Mouse (Mus musculus): Measurements from ENCODE around the gene Inpp5a. TPM values are rescaled to one million over a fixed set of nuclear protein-coding genes. Genes with fewer than 3 reads are reported as not detected.
"Not testable (repeated sequence)": the region's sequence is repeated elsewhere in the genome, so short reads cannot be mapped to it uniquely, and the experiment has no call there.

Gene Inpp5a
- total RNA-seq, 2 experiments from 2014 or later, result 60.0 to 61.8 TPM

- no peak for DNase-seq (ENCODE audit: low spot score in 2 of 2)
Measured at GRCm38 (mm10) chr7:139399572-139399971, 10.7 kb downstream of the Inpp5a start.

GRCm38 (mm10) chr7:139399977-139400685 is 11.2 kb downstream of the Inpp5a start:
- DNase-seq (ENCODE audit: low spot score in 2 of 2), result no peak

GRCm38 (mm10) chr7:139400926-139401325 is 12.0 kb downstream of the Inpp5a start:
- no peak for DNase-seq (ENCODE audit: low spot score in 2 of 2)

- DNase-seq (ENCODE audit: low spot score in 2 of 2), result no peak
Measured at GRCm38 (mm10) chr7:139401791-139402190, 12.9 kb downstream of the Inpp5a start.

GRCm38 (mm10) chr7:139402721-139403120 is 13.8 kb downstream of the Inpp5a start:
- no peak for DNase-seq (ENCODE audit: low spot score in 2 of 2)

- no peak for DNase-seq (ENCODE audit: low spot score in 2 of 2)
Measured at GRCm38 (mm10) chr7:139406581-139406980, 17.7 kb downstream of the Inpp5a start.

GRCm38 (mm10) chr7:139407966-139408365 is 19.1 kb downstream of the Inpp5a start:
- no peak for DNase-seq (ENCODE audit: low spot score in 2 of 2)

- no peak for DNase-seq (ENCODE audit: low spot score in 2 of 2)
Measured at GRCm38 (mm10) chr7:139409903-139410302, 21.0 kb downstream of the Inpp5a start.

- no peak for DNase-seq (ENCODE audit: low spot score in 2 of 2)
Measured at GRCm38 (mm10) chr7:139412223-139412950, 23.5 kb downstream of the Inpp5a start.

- DNase-seq (ENCODE audit: low spot score in 2 of 2), result no peak
Measured at GRCm38 (mm10) chr7:139413400-139413799, 24.5 kb downstream of the Inpp5a start.

- DNase-seq (ENCODE audit: low spot score in 2 of 2), result peak; percentile 47 to 59
Measured at GRCm38 (mm10) chr7:139415616-139416225, 26.8 kb downstream of the Inpp5a start.

- DNase-seq (ENCODE audit: low spot score in 2 of 2), result no peak
Measured at GRCm38 (mm10) chr7:139418371-139418770, 29.5 kb downstream of the Inpp5a start.

GRCm38 (mm10) chr7:139422827-139423226 is 33.9 kb downstream of the Inpp5a start:
- peak; percentile 52 to 55 for DNase-seq (ENCODE audit: low spot score in 2 of 2)

GRCm38 (mm10) chr7:139434095-139434830 is 45.4 kb downstream of the Inpp5a start:
- no peak for DNase-seq (ENCODE audit: low spot score in 2 of 2)

- DNase-seq (ENCODE audit: low spot score in 2 of 2), result not testable (repeated sequence)
Measured at GRCm38 (mm10) chr7:139434931-139435330, 46.0 kb downstream of the Inpp5a start.

GRCm38 (mm10) chr7:139435749-139436148 is 46.8 kb downstream of the Inpp5a start:
- no peak for DNase-seq (ENCODE audit: low spot score in 2 of 2)

GRCm38 (mm10) chr7:139436951-139437350 is 48.0 kb downstream of the Inpp5a start:
- DNase-seq (ENCODE audit: low spot score in 2 of 2), result no peak

GRCm38 (mm10) chr7:139437471-139437870 is 48.6 kb downstream of the Inpp5a start:
- DNase-seq (ENCODE audit: low spot score in 2 of 2), result no peak

GRCm38 (mm10) chr7:139437926-139438600 is 49.2 kb downstream of the Inpp5a start:
- no peak for DNase-seq (ENCODE audit: low spot score in 2 of 2)

- no peak for DNase-seq (ENCODE audit: low spot score in 2 of 2)
Measured at GRCm38 (mm10) chr7:139438601-139438945, 49.7 kb downstream of the Inpp5a start.

- no peak for DNase-seq (ENCODE audit: low spot score in 2 of 2)
Measured at GRCm38 (mm10) chr7:139439031-139439430, 50.1 kb downstream of the Inpp5a start.

Data from left cerebral cortex, adult 18-20 months (tissue).